Mouse (Mus musculus) G1E (cell line): Measurements from ENCODE around the gene Casp7. TPM values are rescaled to one million over a fixed set of nuclear protein-coding genes. Genes with fewer than 3 reads are reported as not detected.

Experiments used
- ATAC-seq: 2 replicates; pipeline ENCODE4 v1.8.0; 2016; ENCODE audit warnings: mild to moderate bottlenecking; ENCODE audit not compliant: insufficient number of reproducible peaks, poor library complexity, low FRiP score, severe bottlenecking; ENCODE audit errors: extremely low read depth
- DNase-seq: peaks from one replicate; pipeline ENCODE4 v3.0.0; 2012; ENCODE audit warnings: low spot score
- H3K27me3 ChIP-seq: 2 replicates; pipeline ENCODE4 v1.6.1; 2012; ENCODE audit warnings: mild to moderate bottlenecking, low read length, inconsistent platforms; ENCODE audit not compliant: insufficient read depth
- H3K36me3 ChIP-seq: replicated peaks from 2 replicates; pipeline ENCODE3; 2012; ENCODE audit warnings: mild to moderate bottlenecking, inconsistent platforms
- H3K4me1 ChIP-seq: 2 replicates; pipeline ENCODE4 v1.6.1; 2012; ENCODE audit warnings: low read depth, low read length, inconsistent platforms, mixed read lengths; ENCODE audit not compliant: insufficient read depth
- H3K4me3 ChIP-seq: 2 replicates; pipeline ENCODE4 v1.5.1; 2012; ENCODE audit warnings: low read depth, mild to moderate bottlenecking, inconsistent platforms, low read length, moderate library complexity, mixed read lengths
- H3K9me3 ChIP-seq: replicated peaks from 2 replicates; pipeline ENCODE4 v1.6.1; 2012; ENCODE audit warnings: inconsistent platforms
- CTCF ChIP-seq: IDR thresholded peaks from 2 replicates; pipeline ENCODE4 v1.5.1; 2012; ENCODE audit warnings: low read depth, low read length, inconsistent platforms, mixed read lengths
- GATA1 ChIP-seq: IDR thresholded peaks from 2 replicates; pipeline ENCODE4 v1.6.1; 2012; ENCODE audit warnings: borderline replicate concordance, low read length, inconsistent platforms, mixed read lengths
- GATA2 ChIP-seq: IDR thresholded peaks from 2 replicates; pipeline ENCODE4 v1.6.1; 2012; ENCODE audit warnings: low read depth, low read length, inconsistent platforms, borderline replicate concordance
- POLR2AphosphoS5 ChIP-seq: IDR thresholded peaks from 2 replicates; pipeline ENCODE4 v1.6.1; 2012; ENCODE audit warnings: low read depth, low read length, inconsistent platforms; ENCODE audit not compliant: insufficient replicate concordance
- TAL1 ChIP-seq: conservative IDR thresholded peaks from 2 replicates; pipeline ENCODE4 v1.6.1; 2012; ENCODE audit warnings: low read depth, low read length, inconsistent platforms, mixed read lengths
- polyA plus RNA-seq: library from polyadenylated mRNA; stranded (reverse); fragments of >175 nt; gene quantifications from 2 replicates; pipeline ENCODE4 v1.2.3, GENCODE M21; 2012
- total RNA-seq, 2 experiments: library from RNA; stranded (forward) in 1 of 2; stranded (reverse) in 1 of 2; fragments of 200-1000 nt in 1 of 2; fragments of >200 nt in 1 of 2; fragmentation: Nextera tagmentation in 1 of 2; gene quantifications; 2 replicates each; pipeline ENCODE4 v1.2.3; 2014 to 2017

Gene Casp7
- total and polyA plus RNA-seq, 3 experiments, result 14.5 to 86.8 (median 43.2) TPM

GRCm38 (mm10) chr19:56466486-56466885 lies 69.6 kb downstream of the Casp7 start:
- no peaks in the 10 kb centered on the region for H3K36me3 ChIP-seq
- peaks cover 28% of the 10 kb centered on the region for H3K27me3 ChIP-seq
- ATAC-seq (no peak), DNase-seq (no peak)
- H3K4me1 ChIP-seq, result peaks cover 3% of the 10 kb centered on the region; the same call in 1 of the 2 replicates
- H3K9me3 ChIP-seq, result peaks cover 7% of the 10 kb centered on the region
- TF ChIP-seq GATA1 (no peak), POLR2AphosphoS5 (no peak), TAL1 (no peak), GATA2 (no peak), CTCF (no peak)
- no peak overlapping the region for H3K4me3 ChIP-seq

- TF ChIP-seq TAL1 (no peak), GATA1 (no peak), CTCF (no peak), GATA2 (no peak), POLR2AphosphoS5 (no peak)
- H3K4me3 ChIP-seq, result no peak overlapping the region
- H3K4me1 ChIP-seq, result peaks cover 5% of the 10 kb centered on the region
- no peaks in the 10 kb centered on the region for H3K9me3 ChIP-seq
- H3K27me3 ChIP-seq, result peaks cover 27% of the 10 kb centered on the region
- no peaks in the 10 kb centered on the region for H3K36me3 ChIP-seq
- ATAC-seq (no peak), DNase-seq (no peak)
Observed at GRCm38 (mm10) chr19:56470286-56471020, 73.5 kb downstream of the Casp7 start.

GRCm38 (mm10) chr19:56471934-56472333 lies 75.0 kb downstream of the Casp7 start:
- no peak for DNase-seq
- TF ChIP-seq CTCF (no peak), POLR2AphosphoS5 (no peak), GATA2 (no peak), GATA1 (no peak), TAL1 (no peak)
- Histone ChIP-seq H3K4me1 (peaks cover 5% of the 10 kb centered on the region), H3K4me3 (no peak overlapping the region), H3K9me3 (no peaks in the 10 kb centered on the region), H3K27me3 (peaks cover 27% of the 10 kb centered on the region), H3K36me3 (no peaks in the 10 kb centered on the region)
- ATAC-seq, result no peak

GRCm38 (mm10) chr19:56474869-56475550 lies 78.1 kb downstream of the Casp7 start:
- no peaks in the 10 kb centered on the region for H3K36me3 ChIP-seq
- H3K4me3 ChIP-seq, result no peak overlapping the region
- no peaks in the 10 kb centered on the region for H3K9me3 ChIP-seq
- H3K4me1 ChIP-seq, result peaks cover 5% of the 10 kb centered on the region
- no peak for DNase-seq
- ATAC-seq, result no peak
- TF ChIP-seq GATA1, result no peak
- no peak for TF ChIP-seq CTCF
- TF ChIP-seq TAL1, result no peak
- no peak for TF ChIP-seq GATA2
- no peak for TF ChIP-seq POLR2AphosphoS5
- H3K27me3 ChIP-seq, result peaks cover 39% of the 10 kb centered on the region

GRCm38 (mm10) chr19:56476546-56476945 lies 79.6 kb downstream of the Casp7 start:
- H3K36me3 ChIP-seq, result no peaks in the 10 kb centered on the region
- no peaks in the 10 kb centered on the region for H3K9me3 ChIP-seq
- TF ChIP-seq GATA1 (no peak), GATA2 (no peak), TAL1 (no peak), POLR2AphosphoS5 (no peak), CTCF (no peak)
- H3K4me3 ChIP-seq, result no peak overlapping the region
- peaks cover 43% of the 10 kb centered on the region for H3K27me3 ChIP-seq
- peaks cover 5% of the 10 kb centered on the region for H3K4me1 ChIP-seq
- DNase-seq (no peak), ATAC-seq (no peak)

GRCm38 (mm10) chr19:56477253-56477652 lies 80.3 kb downstream of the Casp7 start:
- Histone ChIP-seq H3K36me3 (no peaks in the 10 kb centered on the region), H3K9me3 (no peaks in the 10 kb centered on the region), H3K27me3 (peaks cover 39% of the 10 kb centered on the region), H3K4me3 (no peak overlapping the region), H3K4me1 (peaks cover 5% of the 10 kb centered on the region)
- no peak for ATAC-seq
- DNase-seq, result no peak
- TF ChIP-seq GATA2, result no peak
- no peak for TF ChIP-seq GATA1
